Mouse (Mus musculus): ENCODE measurements at regions not wholly inside any gene's neighbourhood (a gene's known extent, or its start where the extent isn't known, plus 50 kb on each side); places are given as distances from the start of the nearest gene placed in this dataset.

GRCm38 (mm10) chr15:60390336-60390735 lies 373.9 kb upstream of the 4933412E24Rik start:
- intact Hi-C loops (cut with DNase I): no loop called here
- no peak for DNase-seq (ENCODE audit: low spot score in 2 of 2)

GRCm38 (mm10) chr15:60387962-60388361 lies 371.5 kb upstream of the 4933412E24Rik start:
- DNase-seq (ENCODE audit: low spot score in 2 of 2): no peak
- intact Hi-C loops (cut with DNase I): no loop called here
